Mouse (Mus musculus): ENCODE data around the gene Fto. TPM values are rescaled to one million over a fixed set of nuclear protein-coding genes. Genes with fewer than 3 reads are reported as not detected.

The Fto gene
- total RNA-seq, 1 experiment from 2014 or later: 36.0 TPM

GRCm38 (mm10) chr8:91625686-91626558 is 312.6 kb downstream of the Fto start:
- no peak for ATAC-seq (replicated peaks; ENCODE audit: low read depth, poor library complexity, severe bottlenecking)

GRCm38 (mm10) chr8:91629594-91629993 is 316.3 kb downstream of the Fto start:
- peak; percentile 72 for ATAC-seq (replicated peaks; ENCODE audit: low read depth, poor library complexity, severe bottlenecking)

- no peak for ATAC-seq (replicated peaks; ENCODE audit: low read depth, poor library complexity, severe bottlenecking)
Measured at GRCm38 (mm10) chr8:91630320-91631033, 317.2 kb downstream of the Fto start.

- no peak for ATAC-seq (replicated peaks; ENCODE audit: low read depth, poor library complexity, severe bottlenecking)
Measured at GRCm38 (mm10) chr8:91632411-91632810, 319.1 kb downstream of the Fto start.

GRCm38 (mm10) chr8:91635406-91635805 is 322.1 kb downstream of the Fto start:
- no peak for ATAC-seq (replicated peaks; ENCODE audit: low read depth, poor library complexity, severe bottlenecking)

- ATAC-seq (replicated peaks; ENCODE audit: low read depth, poor library complexity, severe bottlenecking): no peak
Measured at GRCm38 (mm10) chr8:91636887-91637286, 323.6 kb downstream of the Fto start.

- no peak for ATAC-seq (replicated peaks; ENCODE audit: low read depth, poor library complexity, severe bottlenecking)
Measured at GRCm38 (mm10) chr8:91637684-91638083, 324.4 kb downstream of the Fto start.

GRCm38 (mm10) chr8:91638256-91638655 is 324.9 kb downstream of the Fto start:
- ATAC-seq (replicated peaks; ENCODE audit: low read depth, poor library complexity, severe bottlenecking): no peak

GRCm38 (mm10) chr8:91640471-91640870 is 327.1 kb downstream of the Fto start:
- ATAC-seq (replicated peaks; ENCODE audit: low read depth, poor library complexity, severe bottlenecking): no peak

- ATAC-seq (replicated peaks; ENCODE audit: low read depth, poor library complexity, severe bottlenecking): no peak
Measured at GRCm38 (mm10) chr8:91645484-91645883, 332.2 kb downstream of the Fto start.

GRCm38 (mm10) chr8:91647959-91648358 is 334.6 kb downstream of the Fto start:
- no peak for ATAC-seq (replicated peaks; ENCODE audit: low read depth, poor library complexity, severe bottlenecking)

GRCm38 (mm10) chr8:91648776-91649175 is 335.5 kb downstream of the Fto start:
- no peak for ATAC-seq (replicated peaks; ENCODE audit: low read depth, poor library complexity, severe bottlenecking)

- ATAC-seq (replicated peaks; ENCODE audit: low read depth, poor library complexity, severe bottlenecking): no peak
Measured at GRCm38 (mm10) chr8:91653561-91653960, 340.2 kb downstream of the Fto start.

GRCm38 (mm10) chr8:91657381-91657780 is 344.1 kb downstream of the Fto start:
- ATAC-seq (replicated peaks; ENCODE audit: low read depth, poor library complexity, severe bottlenecking): no peak

GRCm38 (mm10) chr8:91660879-91661278 is 347.6 kb downstream of the Fto start:
- no peak for ATAC-seq (replicated peaks; ENCODE audit: low read depth, poor library complexity, severe bottlenecking)

GRCm38 (mm10) chr8:91669461-91670071 is 356.2 kb downstream of the Fto start:
- ATAC-seq (replicated peaks; ENCODE audit: low read depth, poor library complexity, severe bottlenecking): no peak

GRCm38 (mm10) chr8:91676928-91677327 is 363.6 kb downstream of the Fto start:
- no peak for ATAC-seq (replicated peaks; ENCODE audit: low read depth, poor library complexity, severe bottlenecking)

- no peak for ATAC-seq (replicated peaks; ENCODE audit: low read depth, poor library complexity, severe bottlenecking)
Measured at GRCm38 (mm10) chr8:91679451-91679850, 366.1 kb downstream of the Fto start.

GRCm38 (mm10) chr8:91680125-91680524 is 366.8 kb downstream of the Fto start:
- ATAC-seq (replicated peaks; ENCODE audit: low read depth, poor library complexity, severe bottlenecking): no peak

GRCm38 (mm10) chr8:91684596-91685317 is 371.4 kb downstream of the Fto start:
- ATAC-seq (replicated peaks; ENCODE audit: low read depth, poor library complexity, severe bottlenecking): no peak
